Mouse (Mus musculus) CH12.LX (cell line): ENCODE measurements around the gene Kctd19. TPM values are rescaled to one million over a fixed set of nuclear protein-coding genes. Genes with fewer than 3 reads are reported as not detected.

Experiments
- DNase-seq: peaks from one replicate; pipeline ENCODE4 v3.0.0-alpha.2; 2013; ENCODE audit errors: extremely low read depth
- H3K27ac ChIP-seq: 2 replicates; pipeline ENCODE4 v1.5.1; 2012; ENCODE audit warnings: low read depth, mild to moderate bottlenecking, control low read depth, moderate library complexity; ENCODE audit not compliant: insufficient read depth
- H3K27me3 ChIP-seq: replicated peaks from 2 replicates; pipeline ENCODE3; 2012; ENCODE audit warnings: inconsistent platforms
- H3K36me3 ChIP-seq, 2 experiments: replicated peaks in 1 of 2; 2 replicates each; pipeline versions ENCODE3 to v1.6.1; 2012; ENCODE audit warnings: inconsistent platforms in 1 of 2, low read length in 1 of 2, mild to moderate bottlenecking in 1 of 2, mixed read lengths in 1 of 2, moderate library complexity in 1 of 2; ENCODE audit not compliant: control insufficient read depth in 1 of 2, insufficient read depth in 1 of 2
- H3K4me1 ChIP-seq, 2 experiments: 2 replicates each; pipeline ENCODE4 v1.6.1; 2012; ENCODE audit warnings: inconsistent platforms in 1 of 2, moderate library complexity in 1 of 2; ENCODE audit not compliant: insufficient read depth in 2 of 2, control insufficient read depth in 1 of 2
- H3K4me2 ChIP-seq: 2 replicates; pipeline ENCODE4 v1.6.1; 2012; ENCODE audit warnings: low read depth, mild to moderate bottlenecking, control low read depth; ENCODE audit not compliant: poor library complexity, insufficient read depth, severe bottlenecking
- H3K4me3 ChIP-seq, 3 experiments: fragments of 150-350 bp in 1 of 3; sonication (generic) in 1 of 3; replicated peaks in 1 of 3; 2 replicates each; pipeline versions ENCODE3 to v1.5.1; 2011 to 2012; ENCODE audit warnings: low read depth in 2 of 3, low read length in 2 of 3, mild to moderate bottlenecking in 2 of 3, moderate library complexity in 2 of 3, control low read depth in 1 of 3, improper control_type of control experiment in 1 of 3, inconsistent platforms in 1 of 3, mixed read lengths in 1 of 3; ENCODE audit not compliant: poor library complexity in 1 of 3
- H3K79me2 ChIP-seq: replicated peaks from 2 replicates; pipeline ENCODE4 v1.6.1; 2012; ENCODE audit warnings: mild to moderate bottlenecking, moderate library complexity; ENCODE audit not compliant: control insufficient read depth, poor library complexity, insufficient read depth, severe bottlenecking; ENCODE audit errors: extremely low read depth
- H3K9ac ChIP-seq: 2 replicates; pipeline ENCODE4 v1.6.1; 2012; ENCODE audit warnings: low read depth, mild to moderate bottlenecking, control low read depth, moderate library complexity; ENCODE audit not compliant: insufficient read depth
- H3K9me3 ChIP-seq: replicated peaks from 2 replicates; pipeline ENCODE3; 2012; ENCODE audit warnings: low read length, inconsistent platforms, mixed read lengths
- CHD1 ChIP-seq: IDR thresholded peaks from 2 replicates; pipeline ENCODE4 v1.6.1; 2012; ENCODE audit warnings: low read depth, low read length, improper control_type of control experiment, inconsistent platforms
- CTCF ChIP-seq, 2 experiments: IDR thresholded peaks in 1 of 2; conservative IDR thresholded peaks in 1 of 2; 2 replicates each; pipeline ENCODE4 v1.5.1; 2011 to 2012; ENCODE audit warnings: low read depth in 2 of 2, low read length in 2 of 2, improper control_type of control experiment in 1 of 2, inconsistent platforms in 1 of 2, mild to moderate bottlenecking in 1 of 2, moderate library complexity in 1 of 2
- EP300 ChIP-seq: IDR thresholded peaks from 2 replicates; pipeline ENCODE4 v1.6.1; 2011; ENCODE audit warnings: low read length, improper control_type of control experiment
- GABPA ChIP-seq: IDR thresholded peaks from 2 replicates; pipeline ENCODE4 v1.6.1; 2012; ENCODE audit warnings: low read depth, low read length, improper control_type of control experiment, inconsistent platforms; ENCODE audit not compliant: insufficient replicate concordance
- IRF4 ChIP-seq: IDR thresholded peaks from 2 replicates; pipeline ENCODE4 v1.6.1; 2014; ENCODE audit warnings: low read depth, mild to moderate bottlenecking, inconsistent platforms, low read length, improper control_type of control experiment
- JUND ChIP-seq: conservative IDR thresholded peaks from 2 replicates; pipeline ENCODE4 v1.6.1; 2011; ENCODE audit warnings: low read depth, low read length, improper control_type of control experiment
- KAT2A ChIP-seq: IDR thresholded peaks from 2 replicates; pipeline ENCODE4 v1.6.1; 2012; ENCODE audit warnings: low read length, improper control_type of control experiment, inconsistent platforms; ENCODE audit not compliant: insufficient replicate concordance
- MAFK ChIP-seq: IDR thresholded peaks from 2 replicates; pipeline ENCODE4 v1.6.1; 2011; ENCODE audit warnings: low read length, improper control_type of control experiment; ENCODE audit not compliant: insufficient replicate concordance
- MAX ChIP-seq: IDR thresholded peaks from 2 replicates; pipeline ENCODE4 v1.6.1; 2011; ENCODE audit warnings: low read length, improper control_type of control experiment
- MXI1 ChIP-seq: IDR thresholded peaks from 2 replicates; pipeline ENCODE4 v1.6.1; 2011; ENCODE audit warnings: mild to moderate bottlenecking, low read depth, low read length, improper control_type of control experiment
- MYC ChIP-seq: IDR thresholded peaks from 2 replicates; pipeline ENCODE4 v1.6.1; 2011; ENCODE audit warnings: low read depth, mild to moderate bottlenecking, improper control_type of control experiment, low read length
- NELFE ChIP-seq: IDR thresholded peaks from 2 replicates; pipeline ENCODE4 v1.6.1; 2011; ENCODE audit warnings: low read depth, low read length, improper control_type of control experiment
- RAD21 ChIP-seq: IDR thresholded peaks from 2 replicates; pipeline ENCODE4 v1.6.1; 2011; ENCODE audit warnings: low read depth, mild to moderate bottlenecking, low read length, improper control_type of control experiment, moderate library complexity
- SMC3 ChIP-seq: IDR thresholded peaks from 2 replicates; pipeline ENCODE4 v1.6.1; 2011; ENCODE audit warnings: low read depth, low read length, improper control_type of control experiment
- TBP ChIP-seq: conservative IDR thresholded peaks from 2 replicates; pipeline ENCODE4 v1.6.1; 2011; ENCODE audit warnings: low read depth, low read length, improper control_type of control experiment
- TCF12 ChIP-seq: IDR thresholded peaks from 2 replicates; pipeline ENCODE4 v1.6.1; 2014; ENCODE audit warnings: low read depth, mild to moderate bottlenecking, inconsistent platforms, low read length, improper control_type of control experiment
- ZKSCAN1 ChIP-seq: IDR thresholded peaks from 2 replicates; pipeline ENCODE4 v1.6.1; 2012; ENCODE audit warnings: low read depth, inconsistent platforms, low read length, improper control_type of control experiment, borderline replicate concordance
- ZMIZ1 ChIP-seq: IDR thresholded peaks from 2 replicates; pipeline ENCODE4 v1.6.1; 2012; ENCODE audit warnings: low read depth, mild to moderate bottlenecking, inconsistent platforms, low read length, improper control_type of control experiment
- ZNF384 ChIP-seq: IDR thresholded peaks from 2 replicates; pipeline ENCODE4 v1.6.1; 2012; ENCODE audit warnings: low read depth, low read length, improper control_type of control experiment, inconsistent platforms
- dilution Hi-C: fragments of 300-500 bp; cut with MboI; formaldehyde crosslinking; loops from 2 replicates; pipeline ENCODE4 v1.14.3; 2020; ENCODE audit warnings: low sequenced_read_pairs; ENCODE audit not compliant: extremely low pct_unique_long_range_greater_than_20kb, extremely low pct_ligation_motif_present
- in situ Hi-C: fragments of 300-500 bp; cut with MboI; formaldehyde crosslinking; loops from 3 replicates; pipeline ENCODE4 v1.14.3; 2019; ENCODE audit warnings: low sequenced_read_pairs, low pct_ligation_motif_present, low pct_unique_long_range_greater_than_20kb, mixed read lengths
- polyA plus RNA-seq: library from polyadenylated mRNA; unstranded; fragments of >175 nt; gene quantifications from 2 replicates; pipeline ENCODE4 v1.2.1, GENCODE M21; 2012; ENCODE audit warnings: low read depth; ENCODE audit not compliant: insufficient read length
- total RNA-seq, 2 experiments: library from RNA; depleted of rRNA; stranded (reverse); fragments of 300-350 nt in 1 of 2; fragments of >200 nt in 1 of 2; gene quantifications; 2 replicates each; pipeline ENCODE4 v1.2.3; 2012 to 2014

The Kctd19 gene
- total and polyA plus RNA-seq, 3 experiments: 0.08 TPM; not detected in 2

DNA sequence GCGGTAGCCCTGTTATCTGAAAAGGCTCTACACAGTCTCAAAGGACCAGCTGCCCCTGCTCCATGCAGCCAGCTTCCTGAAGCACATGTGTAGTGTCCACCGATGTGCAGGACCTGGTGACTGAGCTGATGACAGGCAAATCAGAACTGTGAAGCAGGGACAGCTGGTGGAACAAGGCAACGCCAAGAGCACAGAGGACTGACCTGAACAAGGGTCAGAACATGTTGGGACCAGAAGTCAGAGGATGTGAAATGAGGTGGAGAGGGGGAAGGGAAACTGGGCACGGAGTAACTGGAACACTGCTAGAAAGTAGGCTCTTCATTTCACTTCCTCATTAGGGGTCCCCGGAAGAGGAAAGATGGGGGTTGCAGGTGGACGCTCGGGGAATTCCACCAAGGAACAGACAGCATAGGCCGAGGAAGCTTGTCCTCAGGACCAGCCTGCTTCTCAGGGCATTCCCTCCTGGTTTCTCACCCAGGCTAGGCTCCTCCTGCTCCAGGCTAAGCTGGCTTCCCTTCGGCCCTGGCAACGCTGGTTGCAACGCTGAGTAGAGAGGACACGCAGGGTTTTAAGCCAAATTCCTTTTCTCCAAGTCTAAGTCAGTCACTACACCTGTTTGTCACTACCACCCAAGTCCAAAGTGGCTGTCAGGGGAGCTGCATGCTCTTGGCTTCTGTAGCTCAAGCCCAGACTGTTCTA, 20.1 kb downstream of the Kctd19 start (continued):
- no peak for TF ChIP-seq SMC3
- TF ChIP-seq ZMIZ1: no peak
- TF ChIP-seq TBP: 0 out of 2 replicates have a peak, but pooled peaks have one; percentile 40
- no peak for TF ChIP-seq GABPA
- peak; percentile 71 for TF ChIP-seq TCF12

DNA sequence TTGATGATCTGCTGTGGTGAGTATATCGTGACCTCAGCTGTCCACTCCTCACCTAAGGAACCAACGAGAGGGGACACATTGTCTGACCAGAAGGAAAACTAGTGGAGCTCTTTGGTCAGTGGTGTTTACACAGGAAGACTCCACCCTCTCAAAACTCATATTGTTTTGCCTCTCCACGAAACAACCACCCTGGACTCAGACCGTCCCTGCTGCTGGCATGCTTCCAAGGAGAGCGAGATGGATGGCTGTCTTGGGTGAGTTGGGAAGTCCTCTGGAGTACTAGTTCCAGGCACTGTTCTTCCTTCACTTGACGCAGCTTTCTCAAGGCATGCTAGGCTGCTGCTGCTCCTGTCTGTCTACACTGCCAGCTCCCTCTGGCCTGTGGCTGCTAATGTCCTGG, 24.2 kb downstream of the Kctd19 start:
- H3K36me3 ChIP-seq: no peaks in the 10 kb centered on the region
- no peak overlapping the region for H3K4me2 ChIP-seq
- no peaks in the 10 kb centered on the region for H3K27me3 ChIP-seq
- no peaks in the 10 kb centered on the region for H3K79me2 ChIP-seq
- no peak overlapping the region for H3K4me3 ChIP-seq
- in situ Hi-C loops (loop anchor here (5.0 kb wide), 1 partner anchor 37 kb away; no protein-coding TSS in a partner anchor), dilution Hi-C loops (no loop called here)
- no peak overlapping the region for H3K9ac ChIP-seq
- H3K4me1 ChIP-seq: peaks cover 16 to 41% of the 10 kb centered on the region in 2 experiments
- H3K9me3 ChIP-seq: no peaks in the 10 kb centered on the region
- DNase-seq: no peak
- H3K27ac ChIP-seq: no peak overlapping the region
- TF ChIP-seq KAT2A: no peak
- TF ChIP-seq MYC: no peak
- TF ChIP-seq SMC3: no peak
- TF ChIP-seq MAX: no peak
- no peak for TF ChIP-seq JUND
- TF ChIP-seq CHD1: no peak
- no peak for TF ChIP-seq EP300
- TF ChIP-seq MAFK: no peak
- no peak for TF ChIP-seq TCF12
- no peak for TF ChIP-seq CTCF (conservative IDR thresholded peaks at IDR 0.05 in 1 of 2, IDR thresholded peaks at IDR 0.05 in 1 of 2; ENCODE audit: low read depth in 2 of 2, low read length in 2 of 2)
- no peak for TF ChIP-seq ZNF384
- TF ChIP-seq ZKSCAN1: no peak
- no peak for TF ChIP-seq MXI1

DNA sequence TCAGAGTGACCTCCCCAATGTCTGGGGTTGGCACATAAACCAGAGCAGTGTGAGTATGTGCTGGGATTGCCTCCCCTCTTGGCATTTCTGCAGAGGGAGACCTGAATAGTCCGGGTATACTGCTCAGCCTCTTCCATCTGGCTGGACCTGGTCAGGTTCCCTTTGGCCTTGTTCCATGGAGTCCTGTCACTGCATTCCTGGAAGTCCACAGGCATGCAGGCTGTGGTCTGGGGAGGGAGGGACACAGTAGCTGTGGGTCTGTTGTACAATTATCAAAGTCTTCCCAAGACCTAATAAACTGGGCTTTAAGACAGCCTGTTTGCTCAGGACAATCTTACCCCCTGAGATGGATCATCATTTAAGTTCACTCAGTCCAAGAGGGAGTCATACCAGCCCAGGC, 26.2 kb downstream of the Kctd19 start:
- Histone ChIP-seq H3K4me1 (peaks cover 4 to 24% of the 10 kb centered on the region in 2 experiments; a peak in 3 of 4 replicates), H3K9ac (no peak overlapping the region), H3K4me3 (no peak overlapping the region), H3K36me3 (no peaks in the 10 kb centered on the region), H3K79me2 (no peaks in the 10 kb centered on the region), H3K4me2 (no peak overlapping the region), H3K9me3 (no peaks in the 10 kb centered on the region), H3K27ac (no peak overlapping the region), H3K27me3 (no peaks in the 10 kb centered on the region)
- no peak for DNase-seq
- dilution Hi-C loops (no loop called here), in situ Hi-C loops (loop anchor here (5.0 kb wide), 1 partner anchor 35 kb away; no protein-coding TSS in a partner anchor)
- TF ChIP-seq MAX (no peak), NELFE (no peak), ZNF384 (no peak), MXI1 (no peak), IRF4 (no peak), RAD21 (no peak), SMC3 (no peak)
